Mouse (Mus musculus): ENCODE measurements at regions not wholly inside any gene's neighbourhood (a gene's known extent, or its start where the extent isn't known, plus 50 kb on each side); places are given as distances from the start of the nearest gene placed in this dataset.

GRCm38 (mm10) chr4:58670107-58670905 lies 116.6 kb upstream of the Lpar1 start:
- no peak overlapping the region for H3K9ac ChIP-seq (ENCODE audit: low read depth, poor library complexity, severe bottlenecking)
- H3K27me3 ChIP-seq (ENCODE audit: control insufficient read depth, insufficient read depth, low read length, poor library complexity, severe bottlenecking) = no peaks in the 10 kb centered on the region
- no peaks in the 10 kb centered on the region for H3K36me3 ChIP-seq (ENCODE audit: control insufficient read depth, insufficient read depth, low read length, poor library complexity, severe bottlenecking)
- H3K4me1 ChIP-seq (ENCODE audit: control insufficient read depth, insufficient read depth, low read length) = peaks cover 2% of the 10 kb centered on the region
- no peak overlapping the region for H3K27ac ChIP-seq (ENCODE audit: insufficient read depth, low read length)
- H3K4me3 ChIP-seq (ENCODE audit: low read depth, low read length) = no peak overlapping the region
- TF ChIP-seq EP300 (IDR thresholded peaks at IDR 0.05; ENCODE audit: insufficient read depth, low read depth, low read length) = no peak
- no peak for TF ChIP-seq CTCF (IDR thresholded peaks at IDR 0.05; ENCODE audit: low read depth, low read length)
- TF ChIP-seq POLR2A (IDR thresholded peaks at IDR 0.05; ENCODE audit: insufficient read depth, low read length) = no peak
- H3K9me3 ChIP-seq (replicated peaks; ENCODE audit: control insufficient read depth, insufficient read depth, low read length, poor library complexity, severe bottlenecking) = no peaks in the 10 kb centered on the region

GRCm38 (mm10) chr4:58668368-58669153 lies 114.9 kb upstream of the Lpar1 start:
- no peaks in the 10 kb centered on the region for H3K36me3 ChIP-seq (ENCODE audit: control insufficient read depth, insufficient read depth, low read length, poor library complexity, severe bottlenecking)
- TF ChIP-seq EP300 (IDR thresholded peaks at IDR 0.05; ENCODE audit: insufficient read depth, low read depth, low read length) (no peak), POLR2A (IDR thresholded peaks at IDR 0.05; ENCODE audit: insufficient read depth, low read length) (no peak), CTCF (IDR thresholded peaks at IDR 0.05; ENCODE audit: low read depth, low read length) (no peak)
- peaks cover 2% of the 10 kb centered on the region for H3K4me1 ChIP-seq (ENCODE audit: control insufficient read depth, insufficient read depth, low read length)
- H3K9me3 ChIP-seq (replicated peaks; ENCODE audit: control insufficient read depth, insufficient read depth, low read length, poor library complexity, severe bottlenecking) = no peaks in the 10 kb centered on the region
- H3K9ac ChIP-seq (ENCODE audit: low read depth, poor library complexity, severe bottlenecking) = no peak overlapping the region
- H3K27me3 ChIP-seq (ENCODE audit: control insufficient read depth, insufficient read depth, low read length, poor library complexity, severe bottlenecking) = no peaks in the 10 kb centered on the region
- no peak overlapping the region for H3K27ac ChIP-seq (ENCODE audit: insufficient read depth, low read length)
- no peak overlapping the region for H3K4me3 ChIP-seq (ENCODE audit: low read depth, low read length)

- no peaks in the 10 kb centered on the region for H3K9me3 ChIP-seq (replicated peaks; ENCODE audit: control insufficient read depth, insufficient read depth, low read length, poor library complexity, severe bottlenecking)
- TF ChIP-seq POLR2A (IDR thresholded peaks at IDR 0.05; ENCODE audit: insufficient read depth, low read length) (no peak), EP300 (IDR thresholded peaks at IDR 0.05; ENCODE audit: insufficient read depth, low read depth, low read length) (no peak), CTCF (IDR thresholded peaks at IDR 0.05; ENCODE audit: low read depth, low read length) (no peak)
- no peak overlapping the region for H3K9ac ChIP-seq (ENCODE audit: low read depth, poor library complexity, severe bottlenecking)
- no peak overlapping the region for H3K4me3 ChIP-seq (ENCODE audit: low read depth, low read length)
- no peaks in the 10 kb centered on the region for H3K36me3 ChIP-seq (ENCODE audit: control insufficient read depth, insufficient read depth, low read length, poor library complexity, severe bottlenecking)
- H3K4me1 ChIP-seq (ENCODE audit: control insufficient read depth, insufficient read depth, low read length) = no peaks in the 10 kb centered on the region
- H3K27me3 ChIP-seq (ENCODE audit: control insufficient read depth, insufficient read depth, low read length, poor library complexity, severe bottlenecking) = no peaks in the 10 kb centered on the region
- H3K27ac ChIP-seq (ENCODE audit: insufficient read depth, low read length) = no peak overlapping the region
Observed at GRCm38 (mm10) chr4:58663628-58664205, 110.0 kb upstream of the Lpar1 start.

GRCm38 (mm10) chr4:58661781-58662293 lies 108.1 kb upstream of the Lpar1 start:
- Histone ChIP-seq H3K27ac (ENCODE audit: insufficient read depth, low read length) (no peak overlapping the region), H3K36me3 (ENCODE audit: control insufficient read depth, insufficient read depth, low read length, poor library complexity, severe bottlenecking) (no peaks in the 10 kb centered on the region), H3K4me1 (ENCODE audit: control insufficient read depth, insufficient read depth, low read length) (no peaks in the 10 kb centered on the region), H3K4me3 (ENCODE audit: low read depth, low read length) (no peak overlapping the region), H3K9me3 (replicated peaks; ENCODE audit: control insufficient read depth, insufficient read depth, low read length, poor library complexity, severe bottlenecking) (no peaks in the 10 kb centered on the region), H3K27me3 (ENCODE audit: control insufficient read depth, insufficient read depth, low read length, poor library complexity, severe bottlenecking) (no peaks in the 10 kb centered on the region), H3K9ac (ENCODE audit: low read depth, poor library complexity, severe bottlenecking) (no peak overlapping the region)
- no peak for TF ChIP-seq CTCF (IDR thresholded peaks at IDR 0.05; ENCODE audit: low read depth, low read length)
- no peak for TF ChIP-seq EP300 (IDR thresholded peaks at IDR 0.05; ENCODE audit: insufficient read depth, low read depth, low read length)
- no peak for TF ChIP-seq POLR2A (IDR thresholded peaks at IDR 0.05; ENCODE audit: insufficient read depth, low read length)

GRCm38 (mm10) chr4:58660511-58660910 lies 106.8 kb upstream of the Lpar1 start:
- Histone ChIP-seq H3K36me3 (ENCODE audit: control insufficient read depth, insufficient read depth, low read length, poor library complexity, severe bottlenecking) (no peaks in the 10 kb centered on the region), H3K27ac (ENCODE audit: insufficient read depth, low read length) (no peak overlapping the region), H3K9me3 (replicated peaks; ENCODE audit: control insufficient read depth, insufficient read depth, low read length, poor library complexity, severe bottlenecking) (no peaks in the 10 kb centered on the region), H3K4me3 (ENCODE audit: low read depth, low read length) (no peak overlapping the region), H3K9ac (ENCODE audit: low read depth, poor library complexity, severe bottlenecking) (no peak overlapping the region), H3K27me3 (ENCODE audit: control insufficient read depth, insufficient read depth, low read length, poor library complexity, severe bottlenecking) (no peaks in the 10 kb centered on the region), H3K4me1 (ENCODE audit: control insufficient read depth, insufficient read depth, low read length) (no peaks in the 10 kb centered on the region)
- TF ChIP-seq POLR2A (IDR thresholded peaks at IDR 0.05; ENCODE audit: insufficient read depth, low read length) (no peak), CTCF (IDR thresholded peaks at IDR 0.05; ENCODE audit: low read depth, low read length) (no peak), EP300 (IDR thresholded peaks at IDR 0.05; ENCODE audit: insufficient read depth, low read depth, low read length) (no peak)

Measured in ES-Bruce4 (cell line).